Comparison of ENCODE assay signal across 11 mouse cellular contexts in the genomic region with DNA sequence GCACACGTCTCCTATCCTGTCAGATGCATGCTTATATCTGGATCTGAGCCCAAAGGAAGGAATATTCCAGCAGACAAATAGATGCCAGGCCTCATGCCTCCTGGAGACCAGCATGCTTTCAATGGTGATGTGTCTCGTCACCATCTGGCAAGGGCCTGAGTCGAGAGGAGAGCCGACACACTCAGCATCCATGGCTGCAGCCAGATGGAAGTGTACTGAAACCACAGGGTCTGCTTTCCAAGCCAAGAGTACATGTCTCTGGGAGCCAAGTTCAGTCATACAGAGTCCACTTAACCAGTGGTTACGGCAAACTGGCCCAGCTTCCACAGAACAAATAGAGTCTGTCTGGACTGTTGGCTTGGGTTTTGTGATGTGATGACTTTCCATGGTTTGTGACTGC.
DNase-seq lines count a peak whose midpoint lies in the region; ATAC-seq and TF ChIP-seq lines count a peak whose summit lies in the region.
"Had no signal": no experiment of that assay in that cellular context is flagged by ENCODE, and none has a peak within 500 bp of the region (broad histone marks: within the 10 kb centered on the region; RNA-seq: fewer than 3 reads in every experiment).

No protein-coding gene starts in this region.

- ATAC-seq in frontal cortex, adult (ENCODE audit: low TSS enrichment), result peak; percentile 48
- no peak for ATAC-seq in intestine, embryonic 16.5 days

- H3K9me3 ChIP-seq in intestine, embryonic 16.5 days (ENCODE audit: control insufficient read depth, low read length), result no peaks in the 10 kb centered on the region

- no peaks in the 10 kb centered on the region for H3K4me1 ChIP-seq in thymus, adult 2 months (replicated peaks; ENCODE audit: control insufficient read depth, insufficient read depth, low read length)
- H3K4me1 ChIP-seq in intestine, embryonic 16.5 days (ENCODE audit: control insufficient read depth, insufficient read depth, low read length), result no peaks in the 10 kb centered on the region

- 88% methylated on average over 5 of the region's 5 CpGs for WGBS in thymus, adult 2 months
- WGBS in intestine, embryonic 16.5 days, result 78% methylated on average over 5 of the region's 5 CpGs

- H3K4me3 ChIP-seq in layer of hippocampus, adult 2 months, result no peak overlapping the region
- no peak overlapping the region for H3K4me3 ChIP-seq in thymus, adult 2 months (ENCODE audit: control insufficient read depth, insufficient read depth, low read length)
- no peak overlapping the region for H3K4me3 ChIP-seq in intestine, embryonic 16.5 days (ENCODE audit: low read length)
- H3K4me3 ChIP-seq: erythroblast, embryonic 14.5 days had no signal

- TF ChIP-seq POLR2A in thymus, adult 2 months (IDR thresholded peaks at IDR 0.05; ENCODE audit: control insufficient read depth, extremely low read depth, insufficient read depth, low read length, poor library complexity), result no peak

- TF ChIP-seq CTCF in layer of hippocampus, adult 2 months (conservative IDR thresholded peaks at IDR 0.05), result no peak
- no peak for TF ChIP-seq CTCF in thymus, adult 2 months (IDR thresholded peaks at IDR 0.05; ENCODE audit: borderline replicate concordance, control insufficient read depth, extremely low read depth, insufficient read depth, low read length, poor library complexity)

- DNase-seq in frontal cortex, postnatal 25 days (ENCODE audit: low spot score in 2 of 2), result no peak
- DNase-seq in Muller cell, postnatal 12 days (ENCODE audit: inconsistent ontology term), result peak; percentile 93
- DNase-seq in frontal cortex, adult 2 months (ENCODE audit: extremely low spot score in 1 of 2, low spot score in 1 of 2), result peak; percentile 41 to 48
- peak; percentile 49 to 61 for DNase-seq in layer of hippocampus, adult 2 months (ENCODE audit: low spot score in 2 of 2)
- no peak for DNase-seq in thymus, adult 2 months
- no peak for DNase-seq in embryo, embryonic 10 days (ENCODE audit: low spot score)
- DNase-seq: kidney, postnatal 36 days; lung, embryonic 14.5 days had no signal

- H3K27ac ChIP-seq in layer of hippocampus, adult 2 months, result peak overlapping the region; percentile 85
- no peak overlapping the region for H3K27ac ChIP-seq in thymus, adult 2 months (ENCODE audit: control insufficient read depth, insufficient read depth, low read length)
- H3K27ac ChIP-seq in intestine, embryonic 16.5 days (ENCODE audit: low read length), result no peak overlapping the region

- H3K27me3 ChIP-seq in thymus, adult 2 months (ENCODE audit: control insufficient read depth, insufficient read depth, low read length), result no peaks in the 10 kb centered on the region
- H3K27me3 ChIP-seq in intestine, embryonic 16.5 days (replicated peaks; ENCODE audit: control insufficient read depth, insufficient read depth, low read length), result no peaks in the 10 kb centered on the region

- no peak overlapping the region for H3K9ac ChIP-seq in intestine, embryonic 16.5 days (ENCODE audit: low read depth, low read length)
- H3K9ac ChIP-seq: lung, embryonic 14.5 days had no signal

- H3K4me2 ChIP-seq in intestine, embryonic 16.5 days (ENCODE audit: low read depth, low read length), result no peak overlapping the region
- H3K4me2 ChIP-seq: lung, embryonic 14.5 days had no signal

- no peaks in the 10 kb centered on the region for H3K36me3 ChIP-seq in thymus, adult 2 months (ENCODE audit: control insufficient read depth, insufficient read depth, low read length)
- H3K36me3 ChIP-seq in intestine, embryonic 16.5 days (ENCODE audit: control insufficient read depth, insufficient read depth, low read length), result no peaks in the 10 kb centered on the region

Comparison
In these comparisons a context has a peak if more than half of its experiments do, and no peak if none do; other contexts are left out.
1. DNase-seq: peak in Muller cell, postnatal 12 days (single experiment), frontal cortex, adult 2 months (2 of 2) and layer of hippocampus, adult 2 months (2 of 2); none in frontal cortex, postnatal 25 days (0 of 2), thymus, adult 2 months (single experiment) and embryo, embryonic 10 days (single experiment).